Mouse (Mus musculus) kidney, adult 18-20 months (tissue): Measurements from ENCODE around the gene Aldh1l1.

Source experiments
- DNase-seq: peaks from one replicate; pipeline ENCODE4 v3.0.0; 2021

The Aldh1l1 gene

GRCm38 (mm10) chr6:90486176-90486921 lies at the start of gene Aldh1l1:
Gene Aldh1l1, plus strand, starts transcription at chr6:90486427.
- no peak for DNase-seq

DNA sequence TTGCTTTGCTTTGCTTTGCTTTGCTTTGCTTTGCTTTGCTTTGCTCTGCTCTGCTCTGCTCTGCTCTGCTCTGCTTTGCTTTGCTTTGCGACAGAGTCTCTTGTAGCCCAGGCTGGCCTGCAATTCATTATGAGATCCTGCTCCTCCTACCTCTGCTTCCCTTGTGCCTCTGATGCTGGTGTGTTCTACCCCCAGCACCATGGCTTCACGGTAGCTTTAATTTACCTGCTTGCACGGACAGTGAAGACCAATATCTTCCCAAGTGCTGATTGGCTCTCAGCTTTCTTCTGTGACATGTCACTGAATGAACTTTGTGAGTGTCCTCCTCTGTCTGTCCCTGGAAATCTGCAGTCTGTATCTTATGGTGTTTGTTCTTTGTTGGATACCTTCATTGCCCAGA lies 49.2 kb upstream of the Aldh1l1 start:
- DNase-seq, result no peak

- DNase-seq, result no peak
Measured at GRCm38 (mm10) chr6:90446883-90447282, 39.3 kb upstream of the Aldh1l1 start.

GRCm38 (mm10) chr6:90450179-90450578 lies 36.0 kb upstream of the Aldh1l1 start:
- DNase-seq, result peak; percentile 92

- DNase-seq, result peak; percentile 85
Measured at GRCm38 (mm10) chr6:90450697-90451096, 35.5 kb upstream of the Aldh1l1 start.

DNA sequence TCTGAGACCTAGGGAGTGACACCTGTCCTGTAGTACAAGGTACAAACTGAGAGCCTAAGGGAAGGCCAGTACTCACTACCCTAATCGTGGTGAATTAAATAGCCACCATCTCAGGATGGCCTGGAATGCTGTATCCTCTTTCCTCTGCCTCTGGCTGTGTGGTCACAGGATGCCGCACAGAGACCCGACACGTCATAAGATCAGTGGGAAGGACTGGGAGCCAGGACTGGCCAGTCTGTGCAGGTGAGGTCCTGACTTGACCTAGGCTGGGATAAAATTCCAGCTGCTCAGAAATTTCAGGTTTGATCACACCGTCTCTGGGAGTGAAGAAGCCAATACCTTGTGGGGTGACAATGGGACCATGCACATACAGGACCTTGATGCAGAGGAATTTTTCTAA lies 34.7 kb upstream of the Aldh1l1 start:
- DNase-seq, result peak; percentile 38

GRCm38 (mm10) chr6:90452603-90453002 lies 33.6 kb upstream of the Aldh1l1 start:
- DNase-seq, result no peak

- DNase-seq, result no peak
Measured at GRCm38 (mm10) chr6:90453751-90454150, 32.5 kb upstream of the Aldh1l1 start.

- DNase-seq, result peak; percentile 37
Measured at GRCm38 (mm10) chr6:90457421-90457820, 28.8 kb upstream of the Aldh1l1 start.

DNA sequence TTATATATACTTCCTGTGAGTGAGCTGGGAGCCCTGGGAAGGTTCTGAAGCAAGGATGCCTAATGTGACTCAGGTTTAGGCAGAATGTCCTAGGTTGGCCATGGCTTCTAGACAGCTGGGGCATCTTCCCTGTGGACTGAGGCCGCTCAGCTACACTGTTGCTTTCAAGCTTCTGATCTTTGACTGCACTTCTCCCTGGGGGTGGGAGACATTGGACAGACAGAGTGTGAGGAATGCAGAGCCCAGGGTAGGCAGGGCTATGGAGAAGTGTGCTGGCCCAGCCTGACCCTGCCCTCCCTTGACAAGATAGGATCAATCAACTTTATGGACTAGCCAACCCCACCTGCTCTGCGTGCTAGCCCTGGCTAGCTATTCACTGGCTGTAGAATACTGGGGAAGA lies 25.0 kb upstream of the Aldh1l1 start:
- DNase-seq, result peak; percentile 26

- DNase-seq, result peak; percentile 52
Measured at GRCm38 (mm10) chr6:90461771-90462170, 24.5 kb upstream of the Aldh1l1 start.

DNA sequence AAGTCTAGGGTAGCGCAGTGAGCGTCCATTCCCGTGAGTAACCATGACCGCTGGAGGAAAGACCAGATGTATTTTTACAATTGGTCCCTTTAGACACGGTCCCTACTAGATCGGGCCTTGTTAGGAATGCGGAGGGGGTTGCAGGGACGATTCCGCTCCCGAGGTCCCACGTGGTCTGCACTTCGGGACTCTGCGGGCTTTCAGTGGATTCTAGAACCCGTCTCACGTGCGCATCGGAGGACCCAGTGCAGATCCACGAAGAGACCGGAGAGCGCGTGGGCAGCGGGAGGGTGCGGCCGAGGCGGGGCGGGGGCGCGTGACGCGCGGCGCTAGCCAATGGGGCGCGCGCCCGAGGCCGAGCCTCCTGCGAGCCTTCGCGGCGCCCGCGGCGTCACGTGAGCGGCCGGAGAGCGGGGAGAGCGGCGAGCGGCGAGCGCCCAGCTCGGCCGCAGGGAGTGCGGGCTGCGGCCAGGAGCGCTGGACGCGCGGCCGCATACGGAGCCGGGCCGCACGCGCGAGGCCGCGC lies 24.0 kb upstream of the Aldh1l1 start, which contains the start of gene Klf15:
Gene Klf15 (plus strand): TSS at position 396 of the 526 bp plus-strand sequence.
- DNase-seq, result peak; percentile 90

DNA sequence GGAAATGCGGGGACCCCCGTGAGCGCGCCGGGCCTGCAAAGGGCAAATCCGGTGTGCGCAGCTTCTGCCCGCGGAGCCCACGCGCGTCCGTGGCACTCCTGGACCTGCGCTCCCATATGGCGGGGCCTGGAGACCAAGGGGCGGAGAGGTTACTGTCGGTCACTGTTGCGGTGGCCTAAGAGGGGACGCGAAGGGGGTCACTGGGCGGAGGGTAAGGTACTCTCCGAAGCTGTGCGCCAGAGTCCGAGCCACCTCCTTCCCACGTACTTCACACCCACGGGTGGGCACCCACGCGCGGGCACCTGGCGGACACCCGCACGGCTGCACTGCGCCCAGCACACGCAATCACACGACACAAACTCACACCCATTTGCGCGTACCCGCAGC lies 23.4 kb upstream of the Aldh1l1 start:
- peak; percentile 57 for DNase-seq

DNA sequence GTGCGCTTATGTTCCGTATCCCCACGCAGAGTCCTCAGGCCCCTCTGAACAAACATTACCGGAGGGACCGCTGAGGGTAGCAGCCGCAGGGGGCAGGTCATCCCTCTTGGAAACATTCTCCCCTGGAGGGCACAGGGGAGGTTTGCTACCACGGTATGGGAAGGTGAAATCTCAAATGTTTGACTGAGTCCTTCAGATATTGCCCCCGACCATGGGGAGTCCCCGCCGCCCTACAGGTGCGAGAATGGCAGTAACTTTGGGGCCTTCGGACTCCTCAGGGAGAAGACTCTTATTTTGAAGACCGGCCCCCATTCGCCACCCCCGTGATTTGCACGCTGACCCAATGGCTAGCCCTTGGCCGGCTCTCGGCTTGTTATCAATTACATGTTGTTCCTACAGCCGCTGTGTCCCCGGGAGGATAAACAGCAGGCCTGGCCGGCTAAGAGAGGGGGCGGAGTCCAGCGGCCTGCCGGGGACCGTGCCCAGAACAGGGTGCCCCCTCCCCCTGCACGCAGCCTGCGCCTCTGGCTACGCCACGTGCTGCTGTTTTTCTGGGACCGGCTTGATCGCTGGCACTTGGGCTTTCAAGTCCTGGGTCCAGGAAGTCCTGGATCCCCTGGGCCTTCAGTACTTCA lies 22.9 kb upstream of the Aldh1l1 start:
- DNase-seq, result peak; percentile 96

DNA sequence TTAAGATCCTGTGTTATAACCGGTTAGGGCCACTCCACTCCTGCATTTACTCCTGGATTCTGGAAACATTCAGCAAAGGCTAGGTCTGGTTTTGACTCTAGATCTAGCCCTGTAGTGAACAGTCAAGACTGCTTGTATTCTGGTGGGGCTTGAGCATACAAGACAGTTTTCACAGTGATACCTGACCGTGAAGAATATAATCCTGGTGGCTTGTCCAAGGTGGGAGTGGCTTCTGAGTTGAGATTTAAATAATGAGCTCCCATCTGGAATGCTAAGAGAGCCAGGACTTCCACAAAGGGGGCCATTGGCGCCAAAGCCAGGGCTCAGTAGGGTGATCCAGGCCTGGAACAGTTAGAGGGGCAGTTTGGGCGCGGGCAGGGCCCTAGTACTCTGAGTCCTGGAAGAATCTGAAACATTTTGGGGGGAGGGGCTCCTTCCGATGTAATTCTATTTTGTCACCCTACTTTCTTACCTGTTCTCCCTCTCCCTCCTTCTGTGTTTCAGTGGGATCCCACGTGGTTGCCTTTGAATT lies 22.3 kb upstream of the Aldh1l1 start:
- DNase-seq, result no peak

DNA sequence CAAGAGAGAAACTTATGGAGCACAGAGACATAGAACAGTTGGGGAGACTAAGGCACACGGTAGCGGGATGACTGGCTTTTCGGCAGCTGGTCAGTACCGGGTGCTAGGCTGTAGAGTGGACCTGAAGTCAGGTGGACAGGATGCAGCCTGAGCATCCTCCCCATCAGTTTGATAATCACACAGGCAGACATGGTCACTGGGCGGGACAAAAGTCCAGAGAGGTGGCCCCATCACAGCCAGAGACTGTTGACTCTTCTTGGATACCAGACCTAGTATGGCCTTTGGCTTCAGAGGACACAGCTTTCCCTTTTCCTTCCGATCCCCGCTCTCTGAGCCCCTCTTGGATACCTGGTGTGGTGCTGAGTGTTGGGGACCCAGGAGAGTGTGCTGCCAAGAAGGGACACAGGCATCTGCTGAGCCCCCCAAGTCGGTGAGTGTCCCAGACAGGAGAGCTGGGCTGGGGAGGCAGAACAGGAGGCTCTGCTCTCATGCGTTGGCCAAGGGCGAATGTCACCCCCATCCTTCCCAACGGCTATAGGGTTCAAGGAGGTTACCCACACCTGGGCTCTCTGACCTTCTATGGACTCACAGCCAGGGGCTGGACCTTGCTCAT lies 21.1 kb upstream of the Aldh1l1 start:
- peak; percentile 30 for DNase-seq

DNA sequence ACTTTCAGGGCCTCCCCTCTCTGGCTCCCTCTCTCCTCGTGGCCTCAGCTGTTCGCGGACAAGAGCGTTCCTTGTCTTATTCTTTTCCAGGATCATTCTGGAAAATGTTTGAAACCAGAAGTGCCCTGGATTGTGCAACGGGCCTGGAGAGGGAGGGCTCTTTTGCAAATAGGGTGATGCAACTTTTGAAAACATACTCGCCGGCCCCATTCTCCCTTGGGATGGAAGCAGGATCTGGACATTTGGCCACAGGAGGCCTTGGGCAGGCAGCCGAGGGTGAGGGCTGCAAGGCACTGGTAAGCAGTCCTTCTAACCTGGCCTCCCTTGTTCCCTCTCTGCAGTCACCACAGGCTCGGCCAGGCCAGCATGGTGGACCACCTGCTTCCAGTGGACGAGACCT lies 20.1 kb upstream of the Aldh1l1 start:
- DNase-seq, result peak; percentile 59

DNA sequence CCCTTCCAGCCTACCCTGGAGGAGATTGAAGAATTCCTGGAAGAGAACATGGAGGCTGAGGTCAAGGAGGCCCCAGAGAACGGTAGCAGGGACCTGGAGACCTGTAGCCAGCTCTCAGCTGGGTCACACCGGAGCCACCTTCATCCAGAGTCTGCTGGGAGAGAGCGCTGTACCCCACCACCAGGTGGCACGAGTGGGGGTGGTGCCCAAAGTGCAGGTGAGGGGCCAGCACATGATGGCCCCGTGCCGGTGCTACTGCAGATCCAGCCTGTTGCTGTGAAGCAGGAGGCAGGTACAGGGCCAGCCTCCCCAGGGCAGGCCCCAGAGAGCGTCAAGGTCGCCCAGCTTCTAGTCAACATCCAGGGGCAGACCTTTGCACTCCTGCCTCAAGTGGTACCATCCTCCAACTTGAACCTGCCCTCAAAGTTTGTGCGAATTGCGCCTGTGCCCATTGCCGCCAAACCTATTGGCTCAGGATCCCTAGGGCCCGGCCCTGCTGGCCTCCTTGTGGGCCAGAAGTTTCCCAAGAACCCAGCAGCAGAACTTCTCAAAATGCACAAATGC lies 19.3 kb upstream of the Aldh1l1 start:
- peak; percentile 67 for DNase-seq

GRCm38 (mm10) chr6:90468216-90468615 lies 18.0 kb upstream of the Aldh1l1 start:
- peak; percentile 21 for DNase-seq

GRCm38 (mm10) chr6:90469041-90469440 lies 17.2 kb upstream of the Aldh1l1 start:
- peak; percentile 54 for DNase-seq

DNA sequence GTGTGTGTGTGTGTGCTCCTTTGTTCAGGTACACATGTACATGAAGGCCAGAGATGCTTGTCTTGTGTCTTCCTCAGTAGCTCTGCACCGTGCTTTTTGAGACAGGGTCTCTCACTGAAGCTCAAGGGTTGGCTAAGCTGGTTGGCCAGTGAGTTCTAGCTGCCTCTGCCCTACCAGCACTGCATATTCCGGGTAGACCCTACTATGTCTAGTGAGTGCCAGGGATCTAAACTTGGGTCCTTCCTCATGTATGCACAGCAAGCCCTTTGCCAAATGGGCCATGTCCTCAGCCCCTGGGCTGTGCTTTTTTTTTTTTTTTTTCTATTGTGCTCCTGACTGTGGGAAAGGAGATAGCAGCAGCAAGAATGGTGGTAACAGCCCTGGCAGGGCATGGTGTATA lies 16.0 kb upstream of the Aldh1l1 start:
- no peak for DNase-seq

- peak; percentile 58 for DNase-seq
Measured at GRCm38 (mm10) chr6:90470947-90471541, 15.2 kb upstream of the Aldh1l1 start.

- DNase-seq, result no peak
Measured at GRCm38 (mm10) chr6:90472079-90472478, 14.1 kb upstream of the Aldh1l1 start.
